Mouse (Mus musculus): ENCODE data around the gene Ptk6. TPM values are rescaled to one million over a fixed set of nuclear protein-coding genes. Genes with fewer than 3 reads are reported as not detected.

Gene Ptk6
- polyA plus RNA-seq, 1 experiment: 0.20 TPM

DNA sequence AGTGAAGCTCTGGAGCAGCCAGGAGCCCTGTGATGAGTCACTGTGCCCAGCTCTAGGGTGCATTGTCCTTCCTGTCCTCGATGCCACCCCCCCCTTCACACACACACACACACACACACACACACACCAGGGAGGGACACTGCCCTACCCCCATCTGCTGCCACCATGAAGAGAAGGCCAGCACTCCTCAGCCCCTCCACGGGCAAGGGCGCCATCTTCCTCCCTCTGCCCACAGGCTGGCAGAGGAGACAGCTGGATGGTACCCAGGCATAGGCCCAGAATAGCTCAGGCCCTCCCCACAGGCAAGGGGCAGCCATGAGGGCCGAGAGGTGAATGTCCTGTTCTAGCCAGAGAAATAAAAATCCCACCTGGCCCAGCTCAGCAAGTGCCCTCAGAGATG, 46.8 kb downstream of the Ptk6 start:
- H3K27ac ChIP-seq (ENCODE audit: control insufficient read depth, insufficient read depth, low read depth, low read length): no peak overlapping the region
- H3K27me3 ChIP-seq (ENCODE audit: control insufficient read depth, insufficient read depth, low read length): no peaks in the 10 kb centered on the region
- no peaks in the 10 kb centered on the region; the same call in none of the 2 replicates for H3K4me1 ChIP-seq (ENCODE audit: control insufficient read depth, insufficient read depth, low read length)
- TF ChIP-seq CTCF (IDR thresholded peaks at IDR 0.05; ENCODE audit: control insufficient read depth, insufficient read depth, insufficient replicate concordance, low read depth, low read length): no peak
- no peak for TF ChIP-seq POLR2A (IDR thresholded peaks at IDR 0.05; ENCODE audit: control insufficient read depth, low read depth, low read length)
- no peak overlapping the region for H3K4me3 ChIP-seq (ENCODE audit: control insufficient read depth, low read depth, low read length)
- H3K36me3 ChIP-seq (ENCODE audit: control insufficient read depth, insufficient read depth, low read length): no peaks in the 10 kb centered on the region

DNA sequence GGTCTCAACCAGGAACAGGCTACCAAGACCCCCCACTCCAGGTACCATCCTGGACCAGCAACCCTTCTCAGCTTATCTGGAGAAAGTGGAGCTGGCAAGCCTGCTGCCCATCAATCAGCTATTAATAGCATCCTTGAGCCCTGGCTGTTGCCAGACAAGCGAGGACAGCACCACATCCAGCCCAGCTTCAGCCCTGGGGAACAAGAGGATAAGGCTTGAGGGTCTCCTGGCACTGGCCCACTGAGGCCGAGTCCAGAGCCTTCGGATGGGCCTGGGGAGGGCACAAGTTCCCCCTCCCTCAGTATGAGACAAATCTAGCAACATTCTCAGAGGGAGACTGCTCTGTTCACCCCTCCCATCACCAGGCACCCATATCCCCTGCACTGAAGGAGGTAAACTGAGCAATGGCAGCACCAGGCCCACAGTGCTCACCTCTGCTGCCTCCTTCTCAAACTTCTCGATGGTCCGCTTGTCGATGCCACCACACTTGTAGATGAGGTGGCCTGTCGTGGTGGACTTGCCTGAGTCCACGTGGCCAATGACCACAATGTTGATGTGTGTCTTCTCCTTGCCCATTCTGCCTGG, 47.7 kb downstream of the Ptk6 start:
- Histone ChIP-seq H3K36me3 (ENCODE audit: control insufficient read depth, insufficient read depth, low read length) (no peaks in the 10 kb centered on the region), H3K4me3 (ENCODE audit: control insufficient read depth, low read depth, low read length) (no peak overlapping the region), H3K27ac (ENCODE audit: control insufficient read depth, insufficient read depth, low read depth, low read length) (no peak overlapping the region), H3K4me1 (ENCODE audit: control insufficient read depth, insufficient read depth, low read length) (no peaks in the 10 kb centered on the region; the same call in none of the 2 replicates), H3K27me3 (ENCODE audit: control insufficient read depth, insufficient read depth, low read length) (no peaks in the 10 kb centered on the region)
- TF ChIP-seq POLR2A (IDR thresholded peaks at IDR 0.05; ENCODE audit: control insufficient read depth, low read depth, low read length) (no peak), CTCF (IDR thresholded peaks at IDR 0.05; ENCODE audit: control insufficient read depth, insufficient read depth, insufficient replicate concordance, low read depth, low read length) (no peak)

DNA sequence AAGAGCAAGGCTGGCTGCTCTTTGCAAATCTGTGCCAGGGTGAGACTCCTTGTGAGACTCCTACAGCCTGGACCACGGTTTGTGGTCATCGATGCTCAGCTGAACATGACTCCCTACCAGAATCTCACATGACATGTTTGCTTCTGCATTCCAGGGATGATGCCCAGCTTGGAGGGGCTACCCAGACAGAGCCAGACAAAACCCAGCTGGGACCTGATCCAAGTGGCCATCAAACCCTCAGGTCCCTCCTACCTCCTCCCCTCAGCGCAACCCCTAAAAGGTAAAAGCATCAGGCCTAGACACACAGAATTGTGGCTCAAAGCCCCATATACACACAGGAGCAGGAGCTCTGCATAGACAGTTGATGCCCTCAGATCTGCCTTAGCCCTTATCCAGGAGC, 48.2 kb downstream of the Ptk6 start:
- TF ChIP-seq CTCF (IDR thresholded peaks at IDR 0.05; ENCODE audit: control insufficient read depth, insufficient read depth, insufficient replicate concordance, low read depth, low read length): no peak
- TF ChIP-seq POLR2A (IDR thresholded peaks at IDR 0.05; ENCODE audit: control insufficient read depth, low read depth, low read length): no peak
- H3K4me1 ChIP-seq (ENCODE audit: control insufficient read depth, insufficient read depth, low read length): no peaks in the 10 kb centered on the region; the same call in none of the 2 replicates
- no peak overlapping the region for H3K4me3 ChIP-seq (ENCODE audit: control insufficient read depth, low read depth, low read length)
- H3K27me3 ChIP-seq (ENCODE audit: control insufficient read depth, insufficient read depth, low read length): no peaks in the 10 kb centered on the region
- H3K36me3 ChIP-seq (ENCODE audit: control insufficient read depth, insufficient read depth, low read length): no peaks in the 10 kb centered on the region
- no peak overlapping the region for H3K27ac ChIP-seq (ENCODE audit: control insufficient read depth, insufficient read depth, low read depth, low read length)

- Histone ChIP-seq H3K36me3 (ENCODE audit: control insufficient read depth, insufficient read depth, low read length) (no peaks in the 10 kb centered on the region), H3K4me3 (ENCODE audit: control insufficient read depth, low read depth, low read length) (no peak overlapping the region), H3K4me1 (ENCODE audit: control insufficient read depth, insufficient read depth, low read length) (no peaks in the 10 kb centered on the region; the same call in none of the 2 replicates), H3K27ac (ENCODE audit: control insufficient read depth, insufficient read depth, low read depth, low read length) (no peak overlapping the region), H3K27me3 (ENCODE audit: control insufficient read depth, insufficient read depth, low read length) (no peaks in the 10 kb centered on the region)
- no peak for TF ChIP-seq CTCF (IDR thresholded peaks at IDR 0.05; ENCODE audit: control insufficient read depth, insufficient read depth, insufficient replicate concordance, low read depth, low read length)
- no peak for TF ChIP-seq POLR2A (IDR thresholded peaks at IDR 0.05; ENCODE audit: control insufficient read depth, low read depth, low read length)
Observed at GRCm38 (mm10) chr2:181153837-181154236, 48.8 kb downstream of the Ptk6 start.

GRCm38 (mm10) chr2:181153131-181153530, 49.5 kb downstream of the Ptk6 start:
- Histone ChIP-seq H3K4me3 (ENCODE audit: control insufficient read depth, low read depth, low read length) (no peak overlapping the region), H3K27ac (ENCODE audit: control insufficient read depth, insufficient read depth, low read depth, low read length) (no peak overlapping the region), H3K4me1 (ENCODE audit: control insufficient read depth, insufficient read depth, low read length) (peaks cover 4% of the 10 kb centered on the region), H3K36me3 (ENCODE audit: control insufficient read depth, insufficient read depth, low read length) (no peaks in the 10 kb centered on the region), H3K27me3 (ENCODE audit: control insufficient read depth, insufficient read depth, low read length) (no peaks in the 10 kb centered on the region)
- TF ChIP-seq CTCF (IDR thresholded peaks at IDR 0.05; ENCODE audit: control insufficient read depth, insufficient read depth, insufficient replicate concordance, low read depth, low read length) (no peak), POLR2A (IDR thresholded peaks at IDR 0.05; ENCODE audit: control insufficient read depth, low read depth, low read length) (no peak)

- H3K27ac ChIP-seq (ENCODE audit: control insufficient read depth, insufficient read depth, low read depth, low read length): no peak overlapping the region
- H3K4me1 ChIP-seq (ENCODE audit: control insufficient read depth, insufficient read depth, low read length): peaks cover 4% of the 10 kb centered on the region
- H3K36me3 ChIP-seq (ENCODE audit: control insufficient read depth, insufficient read depth, low read length): no peaks in the 10 kb centered on the region
- H3K4me3 ChIP-seq (ENCODE audit: control insufficient read depth, low read depth, low read length): no peak overlapping the region
- TF ChIP-seq CTCF (IDR thresholded peaks at IDR 0.05; ENCODE audit: control insufficient read depth, insufficient read depth, insufficient replicate concordance, low read depth, low read length): no peak
- TF ChIP-seq POLR2A (IDR thresholded peaks at IDR 0.05; ENCODE audit: control insufficient read depth, low read depth, low read length): no peak
- H3K27me3 ChIP-seq (ENCODE audit: control insufficient read depth, insufficient read depth, low read length): no peaks in the 10 kb centered on the region
Observed at GRCm38 (mm10) chr2:181152701-181153100, 49.9 kb downstream of the Ptk6 start.

- TF ChIP-seq POLR2A (IDR thresholded peaks at IDR 0.05; ENCODE audit: control insufficient read depth, low read depth, low read length) (no peak), CTCF (IDR thresholded peaks at IDR 0.05; ENCODE audit: control insufficient read depth, insufficient read depth, insufficient replicate concordance, low read depth, low read length) (no peak)
- Histone ChIP-seq H3K27ac (ENCODE audit: control insufficient read depth, insufficient read depth, low read depth, low read length) (no peak overlapping the region), H3K36me3 (ENCODE audit: control insufficient read depth, insufficient read depth, low read length) (no peaks in the 10 kb centered on the region), H3K27me3 (ENCODE audit: control insufficient read depth, insufficient read depth, low read length) (no peaks in the 10 kb centered on the region), H3K4me3 (ENCODE audit: control insufficient read depth, low read depth, low read length) (no peak overlapping the region), H3K4me1 (ENCODE audit: control insufficient read depth, insufficient read depth, low read length) (peaks cover 6% of the 10 kb centered on the region)
Observed at GRCm38 (mm10) chr2:181150281-181150680, 52.3 kb downstream of the Ptk6 start.

Data from testis, adult 2 months (tissue).